Mouse (Mus musculus): ENCODE measurements around the gene Fbxl3. TPM values are rescaled to one million over a fixed set of nuclear protein-coding genes. Genes with fewer than 3 reads are reported as not detected.
A peak's percentile ranks its signal among the peaks of the same experiment; 100 is the strongest.

Gene Fbxl3
- polyA plus RNA-seq, 1 experiment from 2014 or later = 26.5 TPM

GRCm38 (mm10) chr14:103088624-103089023, 10.7 kb downstream of the Fbxl3 start:
- Histone ChIP-seq H3K4me1 (replicated peaks; ENCODE audit: control insufficient read depth, insufficient read depth, low read length) (peaks cover 3% of the 10 kb centered on the region; the same call in 1 of the 2 replicates), H3K4me3 (replicated peaks; ENCODE audit: low read length) (no peak overlapping the region), H3K9me3 (ENCODE audit: control insufficient read depth, low read length) (no peaks in the 10 kb centered on the region), H3K4me2 (ENCODE audit: low read length) (no peak overlapping the region), H3K36me3 (ENCODE audit: control insufficient read depth, insufficient read depth) (peaks cover 20% of the 10 kb centered on the region), H3K27me3 (replicated peaks; ENCODE audit: control insufficient read depth, insufficient read depth, low read length) (no peaks in the 10 kb centered on the region), H3K9ac (replicated peaks; ENCODE audit: low read depth, low read length) (no peak overlapping the region), H3K27ac (ENCODE audit: low read length) (no peak overlapping the region)
- ATAC-seq = no peak
- WGBS = 70% methylated on average over 6 of the region's 6 CpGs

GRCm38 (mm10) chr14:103087846-103088245, 11.5 kb downstream of the Fbxl3 start:
- ATAC-seq = no peak
- 90% methylated on average over 5 of the region's 5 CpGs for WGBS
- Histone ChIP-seq H3K36me3 (ENCODE audit: control insufficient read depth, insufficient read depth) (peaks cover 25% of the 10 kb centered on the region), H3K27ac (ENCODE audit: low read length) (no peak overlapping the region), H3K4me1 (replicated peaks; ENCODE audit: control insufficient read depth, insufficient read depth, low read length) (no peaks in the 10 kb centered on the region), H3K9ac (replicated peaks; ENCODE audit: low read depth, low read length) (no peak overlapping the region), H3K4me3 (replicated peaks; ENCODE audit: low read length) (no peak overlapping the region), H3K4me2 (ENCODE audit: low read length) (no peak overlapping the region), H3K27me3 (replicated peaks; ENCODE audit: control insufficient read depth, insufficient read depth, low read length) (no peaks in the 10 kb centered on the region), H3K9me3 (ENCODE audit: control insufficient read depth, low read length) (no peaks in the 10 kb centered on the region)

- WGBS = 98% methylated on average over 4 of the region's 4 CpGs
- H3K4me1 ChIP-seq (replicated peaks; ENCODE audit: control insufficient read depth, insufficient read depth, low read length) = no peaks in the 10 kb centered on the region
- no peak overlapping the region for H3K9ac ChIP-seq (replicated peaks; ENCODE audit: low read depth, low read length)
- no peak for ATAC-seq
- H3K27ac ChIP-seq (ENCODE audit: low read length) = no peak overlapping the region
- H3K4me3 ChIP-seq (replicated peaks; ENCODE audit: low read length) = no peak overlapping the region
- H3K36me3 ChIP-seq (ENCODE audit: control insufficient read depth, insufficient read depth) = peaks cover 27% of the 10 kb centered on the region
- H3K9me3 ChIP-seq (ENCODE audit: control insufficient read depth, low read length) = no peaks in the 10 kb centered on the region
- no peaks in the 10 kb centered on the region for H3K27me3 ChIP-seq (replicated peaks; ENCODE audit: control insufficient read depth, insufficient read depth, low read length)
- H3K4me2 ChIP-seq (ENCODE audit: low read length) = no peak overlapping the region
Measured at GRCm38 (mm10) chr14:103086671-103087324, 12.6 kb downstream of the Fbxl3 start.

GRCm38 (mm10) chr14:103085840-103086533, 13.4 kb downstream of the Fbxl3 start:
- Histone ChIP-seq H3K9ac (replicated peaks; ENCODE audit: low read depth, low read length) (no peak overlapping the region), H3K4me1 (replicated peaks; ENCODE audit: control insufficient read depth, insufficient read depth, low read length) (no peaks in the 10 kb centered on the region), H3K9me3 (ENCODE audit: control insufficient read depth, low read length) (no peaks in the 10 kb centered on the region), H3K27ac (ENCODE audit: low read length) (no peak overlapping the region), H3K36me3 (ENCODE audit: control insufficient read depth, insufficient read depth) (peaks cover 27% of the 10 kb centered on the region), H3K4me3 (replicated peaks; ENCODE audit: low read length) (no peak overlapping the region), H3K4me2 (ENCODE audit: low read length) (no peak overlapping the region), H3K27me3 (replicated peaks; ENCODE audit: control insufficient read depth, insufficient read depth, low read length) (no peaks in the 10 kb centered on the region)
- ATAC-seq = no peak
- WGBS = 74% methylated on average over 1 of the region's 1 CpGs

GRCm38 (mm10) chr14:103079209-103079977, 20.0 kb downstream of the Fbxl3 start:
- Histone ChIP-seq H3K9ac (replicated peaks; ENCODE audit: low read depth, low read length) (no peak overlapping the region), H3K27me3 (replicated peaks; ENCODE audit: control insufficient read depth, insufficient read depth, low read length) (no peaks in the 10 kb centered on the region), H3K4me2 (ENCODE audit: low read length) (no peak overlapping the region), H3K27ac (ENCODE audit: low read length) (no peak overlapping the region), H3K36me3 (ENCODE audit: control insufficient read depth, insufficient read depth) (peaks cover 9% of the 10 kb centered on the region), H3K4me1 (replicated peaks; ENCODE audit: control insufficient read depth, insufficient read depth, low read length) (peaks cover 3% of the 10 kb centered on the region; the same call in 1 of the 2 replicates), H3K9me3 (ENCODE audit: control insufficient read depth, low read length) (no peaks in the 10 kb centered on the region), H3K4me3 (replicated peaks; ENCODE audit: low read length) (no peak overlapping the region)
- ATAC-seq = peak; percentile 72; the same call in 1 of the 2 replicates
- WGBS = 81% methylated on average over 9 of the region's 9 CpGs

- Histone ChIP-seq H3K36me3 (ENCODE audit: control insufficient read depth, insufficient read depth) (peaks cover 8% of the 10 kb centered on the region), H3K27ac (ENCODE audit: low read length) (no peak overlapping the region), H3K4me1 (replicated peaks; ENCODE audit: control insufficient read depth, insufficient read depth, low read length) (peaks cover 3% of the 10 kb centered on the region; the same call in 1 of the 2 replicates), H3K9ac (replicated peaks; ENCODE audit: low read depth, low read length) (no peak overlapping the region), H3K4me2 (ENCODE audit: low read length) (no peak overlapping the region), H3K27me3 (replicated peaks; ENCODE audit: control insufficient read depth, insufficient read depth, low read length) (no peaks in the 10 kb centered on the region), H3K9me3 (ENCODE audit: control insufficient read depth, low read length) (no peaks in the 10 kb centered on the region), H3K4me3 (replicated peaks; ENCODE audit: low read length) (no peak overlapping the region)
- WGBS = 87% methylated on average over 16 of the region's 16 CpGs
- ATAC-seq = 0 out of 2 replicates have a peak, but pooled peaks have one; percentile 34
Measured at GRCm38 (mm10) chr14:103078006-103078912, 21.1 kb downstream of the Fbxl3 start.

- Histone ChIP-seq H3K4me3 (replicated peaks; ENCODE audit: low read length) (no peak overlapping the region), H3K9me3 (ENCODE audit: control insufficient read depth, low read length) (no peaks in the 10 kb centered on the region), H3K4me2 (ENCODE audit: low read length) (no peak overlapping the region), H3K4me1 (replicated peaks; ENCODE audit: control insufficient read depth, insufficient read depth, low read length) (peaks cover 3% of the 10 kb centered on the region; the same call in 1 of the 2 replicates), H3K9ac (replicated peaks; ENCODE audit: low read depth, low read length) (no peak overlapping the region), H3K27me3 (replicated peaks; ENCODE audit: control insufficient read depth, insufficient read depth, low read length) (no peaks in the 10 kb centered on the region), H3K27ac (ENCODE audit: low read length) (no peak overlapping the region), H3K36me3 (ENCODE audit: control insufficient read depth, insufficient read depth) (peaks cover 2% of the 10 kb centered on the region; the same call in 1 of the 2 replicates)
- no peak for ATAC-seq
- WGBS = 90% methylated on average over 9 of the region's 9 CpGs
Measured at GRCm38 (mm10) chr14:103077272-103078005, 21.9 kb downstream of the Fbxl3 start.

- Histone ChIP-seq H3K4me2 (ENCODE audit: low read length) (no peak overlapping the region), H3K36me3 (ENCODE audit: control insufficient read depth, insufficient read depth) (peaks cover 2% of the 10 kb centered on the region; the same call in 1 of the 2 replicates), H3K9ac (replicated peaks; ENCODE audit: low read depth, low read length) (no peak overlapping the region), H3K4me3 (replicated peaks; ENCODE audit: low read length) (no peak overlapping the region), H3K27me3 (replicated peaks; ENCODE audit: control insufficient read depth, insufficient read depth, low read length) (no peaks in the 10 kb centered on the region), H3K9me3 (ENCODE audit: control insufficient read depth, low read length) (no peaks in the 10 kb centered on the region), H3K27ac (ENCODE audit: low read length) (no peak overlapping the region), H3K4me1 (replicated peaks; ENCODE audit: control insufficient read depth, insufficient read depth, low read length) (peaks cover 9% of the 10 kb centered on the region)
- 93% methylated on average over 7 of the region's 7 CpGs for WGBS
- no peak for ATAC-seq
Measured at GRCm38 (mm10) chr14:103075166-103075565, 24.2 kb downstream of the Fbxl3 start.

Measured in forebrain, embryonic 16.5 days (tissue).